Mouse (Mus musculus): ENCODE results near the gene Mrvi1. TPM values are rescaled to one million over a fixed set of nuclear protein-coding genes. Genes with fewer than 3 reads are reported as not detected.

The Mrvi1 gene
- polyA plus RNA-seq, 1 experiment: 1.2 TPM

- no peaks in the 10 kb centered on the region for H3K79me2 ChIP-seq (ENCODE audit: control insufficient read depth, insufficient read depth)
- H3ac ChIP-seq (ENCODE audit: control insufficient read depth, insufficient read length): no peak overlapping the region
- no peak overlapping the region for H3K4me3 ChIP-seq
- H3K36me3 ChIP-seq (ENCODE audit: control insufficient read depth, insufficient read depth): no peaks in the 10 kb centered on the region
- TF ChIP-seq TCF12 (IDR thresholded peaks at IDR 0.05; ENCODE audit: insufficient read depth, poor library complexity, severe bottlenecking): no peak
- TF ChIP-seq E2F4 (IDR thresholded peaks at IDR 0.05; ENCODE audit: insufficient read depth): no peak
- TF ChIP-seq MYOD1 (IDR thresholded peaks at IDR 0.05; ENCODE audit: control insufficient read depth in 1 of 3, insufficient read length in 2 of 3, low read depth in 2 of 3): no peak
- no peak for TF ChIP-seq SRF (IDR thresholded peaks at IDR 0.05; ENCODE audit: control insufficient read depth, insufficient read length, low read depth)
- no peak for TF ChIP-seq POLR2A (IDR thresholded peaks at IDR 0.05; ENCODE audit: insufficient read length, low read depth)
- TF ChIP-seq USF1 (IDR thresholded peaks at IDR 0.05; ENCODE audit: low read depth): no peak
- TF ChIP-seq MYOG (IDR thresholded peaks at IDR 0.05; ENCODE audit: control insufficient read depth in 1 of 3, insufficient read depth in 1 of 3, insufficient read length in 2 of 3, low read depth in 2 of 3): no peak
- TF ChIP-seq CEBPB (IDR thresholded peaks at IDR 0.05; ENCODE audit: insufficient read depth, poor library complexity, severe bottlenecking): no peak
- TF ChIP-seq TCF3 (IDR thresholded peaks at IDR 0.05; ENCODE audit: insufficient read length, low read depth): no peak
- no peak for TF ChIP-seq REST (IDR thresholded peaks at IDR 0.05; ENCODE audit: insufficient read depth, insufficient read length)
- TF ChIP-seq POLR2AphosphoS2 (IDR thresholded peaks at IDR 0.05; ENCODE audit: insufficient read length, low read depth): no peak
- TF ChIP-seq MAX (IDR thresholded peaks at IDR 0.05; ENCODE audit: low read depth): no peak
- H3K4me2 ChIP-seq (ENCODE audit: low read depth): no peak overlapping the region
- H3K27me3 ChIP-seq (ENCODE audit: control insufficient read depth, insufficient read depth, insufficient read length): no peaks in the 10 kb centered on the region
Observed at GRCm38 (mm10) chr7:110990356-110991220, 8.3 kb upstream of the Mrvi1 start.

GRCm38 (mm10) chr7:110989286-110989879 lies 7.1 kb upstream of the Mrvi1 start:
- H3K4me2 ChIP-seq (ENCODE audit: low read depth): no peak overlapping the region
- no peak overlapping the region for H3ac ChIP-seq (ENCODE audit: control insufficient read depth, insufficient read length)
- no peaks in the 10 kb centered on the region for H3K27me3 ChIP-seq (ENCODE audit: control insufficient read depth, insufficient read depth, insufficient read length)
- H3K79me2 ChIP-seq (ENCODE audit: control insufficient read depth, insufficient read depth): no peaks in the 10 kb centered on the region
- H3K4me3 ChIP-seq: no peak overlapping the region
- TF ChIP-seq USF1 (IDR thresholded peaks at IDR 0.05; ENCODE audit: low read depth): no peak
- TF ChIP-seq TCF3 (IDR thresholded peaks at IDR 0.05; ENCODE audit: insufficient read length, low read depth): no peak
- no peak for TF ChIP-seq TCF12 (IDR thresholded peaks at IDR 0.05; ENCODE audit: insufficient read depth, poor library complexity, severe bottlenecking)
- no peak for TF ChIP-seq MYOD1 (IDR thresholded peaks at IDR 0.05; ENCODE audit: control insufficient read depth in 1 of 3, insufficient read length in 2 of 3, low read depth in 2 of 3)
- no peaks in the 10 kb centered on the region for H3K36me3 ChIP-seq (ENCODE audit: control insufficient read depth, insufficient read depth)

DNA sequence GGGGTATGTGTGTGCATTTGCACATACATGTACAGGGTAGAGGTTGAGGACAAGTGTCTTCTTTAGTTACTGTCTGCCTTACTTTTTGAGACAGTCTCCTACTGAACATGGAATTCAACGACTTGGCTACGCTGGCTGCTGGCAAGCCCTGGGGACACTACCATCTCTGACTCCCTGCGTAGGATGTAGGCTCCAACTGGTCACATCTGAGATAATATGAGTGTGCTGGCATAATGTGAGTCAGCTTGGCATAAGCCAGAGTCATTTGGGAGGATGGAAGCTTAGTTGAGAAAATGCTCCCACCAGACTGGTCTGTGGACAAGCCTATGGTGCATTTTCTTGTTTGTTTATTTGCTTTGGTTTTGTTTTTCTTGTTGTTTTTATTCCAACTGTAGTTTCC lies 5.8 kb upstream of the Mrvi1 start:
- H3K36me3 ChIP-seq (ENCODE audit: control insufficient read depth, insufficient read depth): no peaks in the 10 kb centered on the region
- H3K4me2 ChIP-seq (ENCODE audit: low read depth): no peak overlapping the region
- H3K27me3 ChIP-seq (ENCODE audit: control insufficient read depth, insufficient read depth, insufficient read length): no peaks in the 10 kb centered on the region
- H3K79me2 ChIP-seq (ENCODE audit: control insufficient read depth, insufficient read depth): no peaks in the 10 kb centered on the region
- H3ac ChIP-seq (ENCODE audit: control insufficient read depth, insufficient read length): no peak overlapping the region
- no peak for TF ChIP-seq SRF (IDR thresholded peaks at IDR 0.05; ENCODE audit: control insufficient read depth, insufficient read length, low read depth)
- TF ChIP-seq REST (IDR thresholded peaks at IDR 0.05; ENCODE audit: insufficient read depth, insufficient read length): no peak
- no peak for TF ChIP-seq TCF3 (IDR thresholded peaks at IDR 0.05; ENCODE audit: insufficient read length, low read depth)
- TF ChIP-seq POLR2AphosphoS2 (IDR thresholded peaks at IDR 0.05; ENCODE audit: insufficient read length, low read depth): no peak
- no peak for TF ChIP-seq CEBPB (IDR thresholded peaks at IDR 0.05; ENCODE audit: insufficient read depth, poor library complexity, severe bottlenecking)
- no peak for TF ChIP-seq MAX (IDR thresholded peaks at IDR 0.05; ENCODE audit: low read depth)
- no peak for TF ChIP-seq POLR2A (IDR thresholded peaks at IDR 0.05; ENCODE audit: insufficient read length, low read depth)
- TF ChIP-seq TCF12 (IDR thresholded peaks at IDR 0.05; ENCODE audit: insufficient read depth, poor library complexity, severe bottlenecking): no peak
- TF ChIP-seq USF1 (IDR thresholded peaks at IDR 0.05; ENCODE audit: low read depth): no peak
- no peak for TF ChIP-seq MYOD1 (IDR thresholded peaks at IDR 0.05; ENCODE audit: control insufficient read depth in 1 of 3, insufficient read length in 2 of 3, low read depth in 2 of 3)
- H3K4me3 ChIP-seq: no peak overlapping the region

DNA sequence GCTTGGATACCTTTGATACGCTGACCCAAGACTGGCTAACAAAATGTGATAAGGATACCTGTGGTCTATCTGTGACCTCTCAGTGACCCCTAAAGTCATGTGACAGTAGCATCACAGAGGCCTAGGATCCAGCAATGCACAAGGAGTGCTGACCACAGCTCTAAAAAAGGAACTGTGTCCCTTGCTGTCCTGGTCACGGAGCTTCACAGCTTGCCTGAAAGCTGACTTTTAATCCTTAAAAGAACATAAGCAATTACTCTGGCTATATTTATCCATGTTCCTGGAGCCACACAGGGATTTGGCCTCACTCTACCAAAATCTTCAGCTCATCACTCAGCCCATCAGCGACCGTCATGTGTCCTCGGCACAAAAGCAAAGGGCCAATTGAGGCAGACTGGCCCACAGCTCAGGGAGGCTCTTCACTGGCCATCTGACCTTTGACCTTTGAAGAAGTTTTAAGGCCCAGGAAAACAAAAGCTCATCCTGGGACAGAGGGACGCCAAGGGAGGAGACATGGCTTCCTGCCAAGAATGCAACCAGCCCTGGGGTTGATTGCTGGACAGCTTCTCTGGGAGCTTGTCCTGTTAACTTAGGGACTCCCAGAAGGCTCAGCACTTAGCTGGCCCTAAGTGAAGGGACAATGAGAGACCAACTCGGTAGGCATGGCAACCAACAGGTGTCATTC lies 3.5 kb upstream of the Mrvi1 start:
- H3K27me3 ChIP-seq (ENCODE audit: control insufficient read depth, insufficient read depth, insufficient read length): no peaks in the 10 kb centered on the region
- H3K79me2 ChIP-seq (ENCODE audit: control insufficient read depth, insufficient read depth): no peaks in the 10 kb centered on the region
- no peak overlapping the region for H3ac ChIP-seq (ENCODE audit: control insufficient read depth, insufficient read length)
- TF ChIP-seq SRF (IDR thresholded peaks at IDR 0.05; ENCODE audit: control insufficient read depth, insufficient read length, low read depth) (no peak), CEBPB (IDR thresholded peaks at IDR 0.05; ENCODE audit: insufficient read depth, poor library complexity, severe bottlenecking) (no peak), MYOD1 (IDR thresholded peaks at IDR 0.05; ENCODE audit: control insufficient read depth in 1 of 3, insufficient read length in 2 of 3, low read depth in 2 of 3) (no peak), POLR2A (IDR thresholded peaks at IDR 0.05; ENCODE audit: insufficient read length, low read depth) (no peak)
- no peaks in the 10 kb centered on the region for H3K36me3 ChIP-seq (ENCODE audit: control insufficient read depth, insufficient read depth)
- H3K4me3 ChIP-seq: no peak overlapping the region
- no peak overlapping the region for H3K4me2 ChIP-seq (ENCODE audit: low read depth)
